Comparison of ENCODE assay signal across 11 mouse cellular contexts in the genomic region with DNA sequence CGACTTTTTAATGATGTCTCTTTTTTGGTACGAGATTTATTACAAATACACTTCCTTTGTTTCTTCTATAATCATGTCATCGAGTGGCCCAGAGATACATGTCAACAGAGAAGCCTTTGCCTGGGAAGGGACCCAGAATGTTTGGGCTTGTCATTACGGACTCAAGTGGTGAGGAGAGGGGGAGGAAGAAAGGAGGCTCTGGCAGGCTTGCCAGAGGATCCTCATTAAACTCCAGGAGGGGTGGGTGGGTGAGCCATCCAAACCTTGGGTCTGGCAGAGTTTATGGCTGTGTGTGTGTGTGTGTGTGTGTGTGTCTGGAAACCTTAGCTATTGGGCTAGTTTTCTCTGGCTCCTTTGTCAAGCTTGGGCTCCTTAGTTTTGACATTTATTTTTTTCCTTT.
DNase-seq lines count a peak whose midpoint lies in the region; ATAC-seq and TF ChIP-seq lines count a peak whose summit lies in the region.
"Had no signal": no experiment of that assay in that cellular context is flagged by ENCODE, and none has a peak within 500 bp of the region (broad histone marks: within the 10 kb centered on the region; RNA-seq: fewer than 3 reads in every experiment).

No protein-coding gene starts in this region.

- no peaks in the 10 kb centered on the region for H3K27me3 ChIP-seq in limb, embryonic 12.5 days
- no peaks in the 10 kb centered on the region for H3K27me3 ChIP-seq in limb, embryonic 10.5 days (ENCODE audit: low read depth, poor library complexity, severe bottlenecking)
- H3K27me3 ChIP-seq in thymus, adult 2 months (ENCODE audit: control insufficient read depth, insufficient read depth, low read length): no peaks in the 10 kb centered on the region
- H3K27me3 ChIP-seq: hindbrain, embryonic 13.5 days had no signal

- H3K27ac ChIP-seq in limb, embryonic 12.5 days: peak overlapping the region; percentile 69
- H3K27ac ChIP-seq in limb, embryonic 10.5 days: no peak overlapping the region
- H3K27ac ChIP-seq in thymus, adult 2 months (ENCODE audit: control insufficient read depth, insufficient read depth, low read length): no peak overlapping the region
- H3K27ac ChIP-seq: heart, embryonic 10.5 days; hindbrain, embryonic 13.5 days had no signal

- no peak overlapping the region for H3K4me3 ChIP-seq in limb, embryonic 12.5 days (replicated peaks)
- no peak overlapping the region for H3K4me3 ChIP-seq in limb, embryonic 10.5 days
- no peak overlapping the region for H3K4me3 ChIP-seq in thymus, adult 2 months (ENCODE audit: control insufficient read depth, insufficient read depth, low read length)
- H3K4me3 ChIP-seq: heart, embryonic 10.5 days; hindbrain, embryonic 13.5 days had no signal

- no peaks in the 10 kb centered on the region for H3K36me3 ChIP-seq in limb, embryonic 12.5 days
- H3K36me3 ChIP-seq in limb, embryonic 10.5 days: no peaks in the 10 kb centered on the region
- no peaks in the 10 kb centered on the region for H3K36me3 ChIP-seq in thymus, adult 2 months (ENCODE audit: control insufficient read depth, insufficient read depth, low read length)
- H3K36me3 ChIP-seq: heart, embryonic 10.5 days; hindbrain, embryonic 13.5 days had no signal

- H3K9ac ChIP-seq in limb, embryonic 12.5 days (replicated peaks): no peak overlapping the region
- H3K9ac ChIP-seq: hindbrain, embryonic 13.5 days had no signal

- H3K4me2 ChIP-seq in limb, embryonic 12.5 days: no peak overlapping the region
- H3K4me2 ChIP-seq: hindbrain, embryonic 13.5 days had no signal

- TF ChIP-seq CTCF in thymus, adult 2 months (IDR thresholded peaks at IDR 0.05; ENCODE audit: borderline replicate concordance, control insufficient read depth, extremely low read depth, insufficient read depth, low read length, poor library complexity): no peak

- no peaks in the 10 kb centered on the region for H3K9me3 ChIP-seq in limb, embryonic 12.5 days
- no peaks in the 10 kb centered on the region for H3K9me3 ChIP-seq in limb, embryonic 10.5 days (replicated peaks)
- H3K9me3 ChIP-seq: heart, embryonic 10.5 days; hindbrain, embryonic 13.5 days had no signal

- DNase-seq in gastrocnemius, postnatal 10 days: peak; percentile 11
- DNase-seq in gastrocnemius, adult 8-10 months (ENCODE audit: low spot score in 2 of 2): no peak
- DNase-seq in limb, embryonic 10.5 days (ENCODE audit: low spot score): no peak
- DNase-seq in brain, embryonic 18.5 days (ENCODE audit: low read depth, low spot score): peak; percentile 30
- peak; percentile 77 for DNase-seq in lung, postnatal 10 days
- DNase-seq in thymus, adult 18-20 months: no peak
- DNase-seq in thymus, adult 2 months: no peak
- DNase-seq: kidney, postnatal 4 days had no signal

- peaks cover 10% of the 10 kb centered on the region for H3K4me1 ChIP-seq in limb, embryonic 12.5 days (replicated peaks)
- no peaks in the 10 kb centered on the region for H3K4me1 ChIP-seq in limb, embryonic 10.5 days
- H3K4me1 ChIP-seq in thymus, adult 2 months (replicated peaks; ENCODE audit: control insufficient read depth, insufficient read depth, low read length): no peaks in the 10 kb centered on the region
- H3K4me1 ChIP-seq: heart, embryonic 10.5 days had no signal

- no peak for ATAC-seq in limb, embryonic 12.5 days (ENCODE audit: insufficient number of reproducible peaks, insufficient read depth, low FRiP score, low TSS enrichment, low read depth)

- TF ChIP-seq POLR2A in thymus, adult 2 months (IDR thresholded peaks at IDR 0.05; ENCODE audit: control insufficient read depth, extremely low read depth, insufficient read depth, low read length, poor library complexity): no peak

- 48% methylated on average over 4 of the region's 4 CpGs for whole genome bisulfite sequencing in limb, embryonic 12.5 days
- 65% methylated on average over 4 of the region's 4 CpGs for WGBS in limb, embryonic 10.5 days
- WGBS in thymus, adult 2 months: 84% methylated on average over 4 of the region's 4 CpGs

Comparison
In these comparisons a context has a peak if more than half of its experiments do, and no peak if none do; other contexts are left out.
1. DNase-seq: peak in gastrocnemius, postnatal 10 days (single experiment), brain, embryonic 18.5 days (single experiment) and lung, postnatal 10 days (single experiment); none in gastrocnemius, adult 8-10 months (0 of 2), limb, embryonic 10.5 days (single experiment), thymus, adult 18-20 months (0 of 2) and thymus, adult 2 months (single experiment).